Mouse (Mus musculus): ENCODE measurements around the gene Ppp1r26. TPM values are rescaled to one million over a fixed set of nuclear protein-coding genes. Genes with fewer than 3 reads are reported as not detected.
A peak's percentile ranks its signal among the peaks of the same experiment; 100 is the strongest.

The Ppp1r26 gene
- total RNA-seq (2014; rRNA removed) = 58.8 and 78.7 TPM in 2 replicates
- 10.4 and 11.2 TPM in 2 replicates for polyA plus RNA-seq (2015; fragmentation: Nextera tagmentation; extraction: Ambion mirVana)

DNA sequence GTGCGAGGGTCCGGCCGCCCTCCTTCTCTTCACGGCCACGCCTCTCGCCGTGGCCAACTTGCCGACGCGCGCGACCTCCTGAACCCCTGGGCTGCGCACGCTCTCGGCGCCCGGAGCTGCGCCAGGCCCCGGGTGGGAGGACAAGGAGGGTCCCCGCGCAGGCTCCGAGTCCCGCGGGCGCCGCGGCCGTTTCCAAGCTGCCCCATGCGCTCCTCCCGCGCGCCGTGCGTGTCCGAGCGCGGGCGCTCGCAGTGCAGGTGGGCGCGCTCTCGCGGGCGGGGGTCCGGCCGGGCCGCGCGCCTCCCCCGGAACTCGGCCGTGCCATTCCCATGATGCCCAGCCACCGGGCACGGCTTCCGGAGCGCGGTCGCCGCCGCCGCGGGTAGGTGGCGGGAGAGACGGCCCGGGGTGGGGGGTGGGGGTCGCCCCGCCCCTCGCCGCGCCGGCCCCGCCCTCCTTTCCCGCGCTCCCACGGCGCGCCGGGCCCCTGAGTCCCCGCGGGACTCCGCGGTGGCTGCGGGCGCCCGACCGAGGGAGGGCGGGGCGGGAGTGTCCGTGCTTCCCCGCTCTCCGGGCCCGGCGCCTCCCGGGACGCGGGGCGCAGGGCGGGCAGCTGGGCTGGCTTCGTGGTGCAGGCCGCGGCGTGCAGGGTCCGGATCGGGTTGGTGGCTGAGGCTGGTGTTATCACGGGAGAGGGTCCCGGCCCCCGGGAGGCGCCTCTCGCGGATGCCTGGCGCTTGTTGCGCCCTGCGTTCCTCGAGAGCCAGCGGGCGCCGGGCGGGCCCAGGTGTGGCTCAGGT lies at the start of gene Ppp1r26:
Ppp1r26 (plus strand) TSS at position 286 of the 800 bp plus-strand sequence.
- H3K36me3 ChIP-seq (ENCODE audit: insufficient read depth, low read length) = peaks cover 13% of the 10 kb centered on the region; the same call in 1 of the 2 replicates
- DNase-seq (ENCODE audit: low spot score) (peak; percentile 82), ATAC-seq (peak; percentile 62; the same call in 1 of the 2 replicates)
- H3K27me3 ChIP-seq (ENCODE audit: insufficient read depth, low read length) = no peaks in the 10 kb centered on the region
- H3K4me3 ChIP-seq (ENCODE audit: low read length) = peak within 1 kb of the TSS; percentile 77
- H3K4me1 ChIP-seq (ENCODE audit: insufficient read depth, low read length) = 0 out of 2 replicates have a peak, but pooled peaks cover 4% of the 10 kb centered on the region
- peak within 1 kb of the TSS; percentile 85 for H3K27ac ChIP-seq
- no peaks in the 10 kb centered on the region for H3K9me3 ChIP-seq (ENCODE audit: low read length)
- peak within 1 kb of the TSS; percentile 91 for H3K4me2 ChIP-seq (ENCODE audit: low read depth, low read length)
- WGBS = under 1% methylated on average over 78 of the region's 118 CpGs
- peak within 1 kb of the TSS; percentile 87 for H3K9ac ChIP-seq (replicated peaks; ENCODE audit: low read length)
- TF ChIP-seq CTCF (IDR thresholded peaks at IDR 0.05; ENCODE audit: low read depth) = no peak

DNA sequence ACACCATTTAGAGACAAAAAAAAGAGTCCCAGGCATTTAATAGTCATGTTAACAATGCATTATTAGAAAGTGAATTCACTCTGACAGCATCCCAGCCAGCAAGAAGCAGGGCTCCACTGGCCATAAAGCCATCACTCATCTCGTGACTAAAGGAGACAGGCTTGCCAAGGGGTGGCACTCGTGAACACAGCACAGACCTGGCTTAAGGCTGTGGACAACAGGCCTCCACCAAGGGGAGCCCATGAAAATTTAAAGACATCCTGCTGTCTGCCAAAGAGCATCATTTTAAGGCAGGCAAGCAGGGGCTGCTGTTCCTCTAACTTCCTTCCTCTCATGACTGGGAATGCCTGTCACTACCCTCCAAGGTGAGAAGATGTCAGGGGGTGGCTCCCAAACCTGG lies 49.7 kb upstream of the Ppp1r26 start:
- Histone ChIP-seq H3K9ac (replicated peaks; ENCODE audit: low read length) (no peak overlapping the region), H3K4me2 (ENCODE audit: low read depth, low read length) (no peak overlapping the region), H3K27me3 (ENCODE audit: insufficient read depth, low read length) (no peaks in the 10 kb centered on the region), H3K36me3 (ENCODE audit: insufficient read depth, low read length) (no peaks in the 10 kb centered on the region), H3K4me1 (ENCODE audit: insufficient read depth, low read length) (peaks cover 7% of the 10 kb centered on the region; the same call in 1 of the 2 replicates), H3K27ac (peak overlapping the region; percentile 49; the same call in 1 of the 2 replicates), H3K9me3 (ENCODE audit: low read length) (no peaks in the 10 kb centered on the region), H3K4me3 (ENCODE audit: low read length) (no peak overlapping the region)
- DNase-seq (ENCODE audit: low spot score) = peak; percentile 38
- TF ChIP-seq CTCF (IDR thresholded peaks at IDR 0.05; ENCODE audit: low read depth) = no peak
- ATAC-seq = no peak
- 34% methylated on average over 2 of the region's 2 CpGs for WGBS

DNA sequence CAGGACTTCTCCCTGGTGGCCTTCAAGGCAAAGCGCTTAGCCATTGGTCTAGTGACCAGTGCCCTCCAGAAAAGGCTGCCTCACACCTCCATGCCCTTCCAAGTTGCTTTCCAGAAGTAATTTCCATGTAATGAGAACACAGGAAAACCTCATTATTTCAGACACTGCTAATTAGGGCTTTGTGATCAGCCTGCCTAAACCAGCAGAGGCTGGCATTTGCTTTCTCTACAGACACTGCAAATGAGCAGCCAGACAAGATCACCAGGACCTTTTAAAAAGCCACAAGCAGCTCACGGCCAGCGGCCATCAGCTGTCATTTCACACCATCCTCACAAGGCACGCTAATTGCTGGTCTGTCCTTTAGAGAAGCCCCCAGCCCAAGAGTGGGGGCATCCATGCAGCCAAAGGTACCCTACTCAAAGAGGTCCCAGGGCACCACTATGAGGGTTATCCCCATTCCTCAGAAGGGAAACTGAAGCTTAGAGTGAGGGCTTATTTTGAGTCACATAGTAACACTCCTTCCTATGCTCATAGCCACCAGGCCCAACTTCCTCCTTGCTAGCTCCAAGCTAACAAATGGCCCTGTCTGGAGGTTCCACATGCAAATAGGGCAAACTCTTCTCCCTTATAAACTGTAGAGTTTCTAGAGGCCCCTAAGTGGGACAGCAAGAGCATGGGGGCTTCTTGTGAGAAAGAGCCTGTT lies 49.0 kb upstream of the Ppp1r26 start:
- no peak for TF ChIP-seq CTCF (IDR thresholded peaks at IDR 0.05; ENCODE audit: low read depth)
- DNase-seq (ENCODE audit: low spot score) (peak; percentile 27), ATAC-seq (0 out of 2 replicates have a peak, but pooled peaks have one; percentile 47)
- Histone ChIP-seq H3K4me3 (ENCODE audit: low read length) (no peak overlapping the region), H3K4me2 (ENCODE audit: low read depth, low read length) (no peak overlapping the region), H3K4me1 (ENCODE audit: insufficient read depth, low read length) (peaks cover 7% of the 10 kb centered on the region; the same call in 1 of the 2 replicates), H3K36me3 (ENCODE audit: insufficient read depth, low read length) (no peaks in the 10 kb centered on the region), H3K27ac (peak overlapping the region; percentile 49; the same call in 1 of the 2 replicates), H3K9ac (replicated peaks; ENCODE audit: low read length) (no peak overlapping the region), H3K27me3 (ENCODE audit: insufficient read depth, low read length) (no peaks in the 10 kb centered on the region), H3K9me3 (ENCODE audit: low read length) (no peaks in the 10 kb centered on the region)
- WGBS = 53% methylated on average over 4 of the region's 4 CpGs

DNA sequence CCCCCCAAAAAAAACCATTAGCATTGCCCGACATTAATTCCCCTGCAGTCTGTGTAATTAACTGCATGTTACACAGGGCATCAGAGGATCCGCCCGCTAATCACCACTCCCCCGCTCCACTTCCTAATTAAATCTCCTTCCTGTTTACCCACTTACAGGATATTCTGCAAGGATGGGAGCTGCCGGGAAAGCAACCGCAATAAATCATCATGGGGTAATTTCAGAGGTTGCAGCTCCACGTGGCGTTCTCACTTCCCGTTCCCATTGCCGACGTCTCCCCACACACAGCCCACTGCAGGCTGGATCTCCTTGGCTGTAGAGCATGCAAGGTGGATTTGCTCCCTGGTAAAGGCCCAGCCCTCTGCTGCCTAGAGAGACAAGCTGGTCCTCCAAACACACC lies 45.0 kb upstream of the Ppp1r26 start:
- no peak for TF ChIP-seq CTCF (IDR thresholded peaks at IDR 0.05; ENCODE audit: low read depth)
- no peak for ATAC-seq
- DNase-seq (ENCODE audit: low spot score) = peak; percentile 42
- Histone ChIP-seq H3K36me3 (ENCODE audit: insufficient read depth, low read length) (no peaks in the 10 kb centered on the region), H3K4me2 (ENCODE audit: low read depth, low read length) (no peak overlapping the region), H3K9me3 (ENCODE audit: low read length) (no peaks in the 10 kb centered on the region), H3K9ac (replicated peaks; ENCODE audit: low read length) (no peak overlapping the region), H3K4me3 (ENCODE audit: low read length) (no peak overlapping the region), H3K27ac (peak overlapping the region; percentile 45; the same call in 1 of the 2 replicates), H3K4me1 (ENCODE audit: insufficient read depth, low read length) (peaks cover 7% of the 10 kb centered on the region; the same call in 1 of the 2 replicates), H3K27me3 (ENCODE audit: insufficient read depth, low read length) (no peaks in the 10 kb centered on the region)
- WGBS = 53% methylated on average over 11 of the region's 11 CpGs

DNA sequence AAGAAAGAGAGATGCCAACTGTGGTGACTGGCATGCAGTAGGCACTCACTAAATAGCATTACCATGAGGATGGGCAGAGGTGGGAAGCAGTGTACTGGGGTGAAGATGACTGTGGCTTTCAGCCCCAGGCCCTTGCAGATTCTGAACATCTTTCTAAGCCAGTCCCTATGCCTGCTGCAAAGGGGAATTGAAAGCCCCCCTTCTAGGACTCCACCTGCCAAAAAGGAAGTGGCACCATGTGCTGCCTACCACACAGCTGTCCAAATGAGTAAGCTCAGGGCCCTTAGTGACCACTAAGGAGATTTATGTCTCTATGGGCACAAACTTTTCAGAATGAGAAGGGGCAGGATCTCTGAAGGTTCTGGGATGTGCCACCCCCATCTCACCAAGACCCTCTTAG lies 44.5 kb upstream of the Ppp1r26 start:
- no peak for ATAC-seq
- no peak for TF ChIP-seq CTCF (IDR thresholded peaks at IDR 0.05; ENCODE audit: low read depth)
- Histone ChIP-seq H3K9ac (replicated peaks; ENCODE audit: low read length) (no peak overlapping the region), H3K4me2 (ENCODE audit: low read depth, low read length) (no peak overlapping the region), H3K27me3 (ENCODE audit: insufficient read depth, low read length) (no peaks in the 10 kb centered on the region), H3K27ac (peak overlapping the region; percentile 45; the same call in 1 of the 2 replicates), H3K4me1 (ENCODE audit: insufficient read depth, low read length) (peaks cover 7% of the 10 kb centered on the region; the same call in 1 of the 2 replicates), H3K4me3 (ENCODE audit: low read length) (no peak overlapping the region), H3K9me3 (ENCODE audit: low read length) (no peaks in the 10 kb centered on the region), H3K36me3 (ENCODE audit: insufficient read depth, low read length) (no peaks in the 10 kb centered on the region)
- DNase-seq (ENCODE audit: low spot score) = no peak

DNA sequence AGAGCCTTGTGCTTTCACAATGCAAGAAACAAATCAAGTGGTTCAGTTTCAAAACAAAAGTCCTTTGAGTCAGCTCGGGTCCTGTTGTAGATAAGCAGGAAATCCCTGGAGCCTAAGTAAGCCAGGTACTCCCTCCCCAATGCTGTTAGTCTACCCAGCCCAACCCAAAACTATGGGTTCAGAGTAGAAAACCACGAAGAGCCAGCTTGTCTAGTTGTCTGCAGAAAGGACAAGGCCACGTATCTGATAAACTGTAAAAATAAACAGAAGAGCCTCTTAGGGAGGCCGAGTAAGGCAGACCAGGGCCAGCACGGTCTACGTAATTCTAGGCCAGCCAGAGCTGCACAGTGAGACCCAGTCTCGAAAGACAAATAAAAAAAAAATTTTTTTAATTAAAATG lies 38.8 kb upstream of the Ppp1r26 start:
- 72% methylated on average over 7 of the region's 7 CpGs for WGBS
- no peak overlapping the region for H3K4me2 ChIP-seq (ENCODE audit: low read depth, low read length)
- H3K4me3 ChIP-seq (ENCODE audit: low read length) = no peak overlapping the region
- TF ChIP-seq CTCF (IDR thresholded peaks at IDR 0.05; ENCODE audit: low read depth) = no peak
- DNase-seq (ENCODE audit: low spot score) (no peak), ATAC-seq (no peak)
- H3K27ac ChIP-seq = no peak overlapping the region
- H3K27me3 ChIP-seq (ENCODE audit: insufficient read depth, low read length) = no peaks in the 10 kb centered on the region
- no peaks in the 10 kb centered on the region for H3K36me3 ChIP-seq (ENCODE audit: insufficient read depth, low read length)
- no peaks in the 10 kb centered on the region for H3K9me3 ChIP-seq (ENCODE audit: low read length)
- H3K4me1 ChIP-seq (ENCODE audit: insufficient read depth, low read length) = 0 out of 2 replicates have a peak, but pooled peaks cover 4% of the 10 kb centered on the region
- no peak overlapping the region for H3K9ac ChIP-seq (replicated peaks; ENCODE audit: low read length)
